Mouse (Mus musculus): ENCODE results near the gene Zcchc4. TPM values are rescaled to one million over a fixed set of nuclear protein-coding genes. Genes with fewer than 3 reads are reported as not detected.

Gene Zcchc4
- polyA plus RNA-seq, 1 experiment: 15.2 TPM

- Histone ChIP-seq H3K27me3 (ENCODE audit: control insufficient read depth, insufficient read depth, low read length) (no peaks in the 10 kb centered on the region), H3K27ac (ENCODE audit: insufficient read depth, low read length) (peak overlapping the region; percentile 54), H3K4me1 (ENCODE audit: control insufficient read depth, insufficient read depth, low read length) (no peaks in the 10 kb centered on the region), H3K4me3 (replicated peaks; ENCODE audit: insufficient read depth, low read depth, low read length) (peak overlapping the region; percentile 90)
- DNase-seq: peak; percentile 84 to 87
- WGBS: 4% methylated on average over 37 of the region's 37 CpGs
- TF ChIP-seq POLR2A (IDR thresholded peaks at IDR 0.05; ENCODE audit: borderline replicate concordance, insufficient read depth, low read length) (0 out of 2 replicates have a peak, but pooled peaks have one; percentile 29), CTCF (IDR thresholded peaks at IDR 0.05; ENCODE audit: borderline replicate concordance, insufficient read depth, low read depth, low read length) (peak; percentile 74)
These were observed 7.5 kb downstream of the Zcchc4 start for GRCm38 (mm10) chr5:52782523-52783250.

- Histone ChIP-seq H3K27ac (ENCODE audit: insufficient read depth, low read length) (peak overlapping the region; percentile 54), H3K27me3 (ENCODE audit: control insufficient read depth, insufficient read depth, low read length) (no peaks in the 10 kb centered on the region), H3K4me1 (ENCODE audit: control insufficient read depth, insufficient read depth, low read length) (no peaks in the 10 kb centered on the region), H3K4me3 (replicated peaks; ENCODE audit: insufficient read depth, low read depth, low read length) (peak overlapping the region; percentile 90)
- WGBS: under 1% methylated on average over 9 of the region's 9 CpGs
- TF ChIP-seq POLR2A (IDR thresholded peaks at IDR 0.05; ENCODE audit: borderline replicate concordance, insufficient read depth, low read length) (no peak), CTCF (IDR thresholded peaks at IDR 0.05; ENCODE audit: borderline replicate concordance, insufficient read depth, low read depth, low read length) (no peak)
- no peak for DNase-seq
These were observed 8.0 kb downstream of the Zcchc4 start for GRCm38 (mm10) chr5:52783251-52783620.

- WGBS: 73% methylated on average over 2 of the region's 2 CpGs
- TF ChIP-seq POLR2A (IDR thresholded peaks at IDR 0.05; ENCODE audit: borderline replicate concordance, insufficient read depth, low read length) (no peak), CTCF (IDR thresholded peaks at IDR 0.05; ENCODE audit: borderline replicate concordance, insufficient read depth, low read depth, low read length) (no peak)
- H3K4me3 ChIP-seq (replicated peaks; ENCODE audit: insufficient read depth, low read depth, low read length): no peak overlapping the region
These were observed 8.7 kb downstream of the Zcchc4 start for GRCm38 (mm10) chr5:52783957-52784356.

GRCm38 (mm10) chr5:52786556-52787322 lies 11.5 kb downstream of the Zcchc4 start:
- 57% methylated on average over 7 of the region's 7 CpGs for WGBS
- DNase-seq: no peak
- H3K27me3 ChIP-seq (ENCODE audit: control insufficient read depth, insufficient read depth, low read length): no peaks in the 10 kb centered on the region
- H3K27ac ChIP-seq (ENCODE audit: insufficient read depth, low read length): no peak overlapping the region
- no peak for TF ChIP-seq POLR2A (IDR thresholded peaks at IDR 0.05; ENCODE audit: borderline replicate concordance, insufficient read depth, low read length)
- no peak for TF ChIP-seq CTCF (IDR thresholded peaks at IDR 0.05; ENCODE audit: borderline replicate concordance, insufficient read depth, low read depth, low read length)
- no peaks in the 10 kb centered on the region for H3K4me1 ChIP-seq (ENCODE audit: control insufficient read depth, insufficient read depth, low read length)
- H3K4me3 ChIP-seq (replicated peaks; ENCODE audit: insufficient read depth, low read depth, low read length): no peak overlapping the region

More at GRCm38 (mm10) chr5:52783957-52784356, 8.7 kb downstream of the Zcchc4 start:
- no peak overlapping the region for H3K27ac ChIP-seq (ENCODE audit: insufficient read depth, low read length)
- DNase-seq: no peak
- no peaks in the 10 kb centered on the region for H3K27me3 ChIP-seq (ENCODE audit: control insufficient read depth, insufficient read depth, low read length)
- no peaks in the 10 kb centered on the region for H3K4me1 ChIP-seq (ENCODE audit: control insufficient read depth, insufficient read depth, low read length)

GRCm38 (mm10) chr5:52793230-52793629 lies 18.0 kb downstream of the Zcchc4 start:
- 92% methylated on average over 9 of the region's 9 CpGs for WGBS
- no peak overlapping the region for H3K27ac ChIP-seq (ENCODE audit: insufficient read depth, low read length)

GRCm38 (mm10) chr5:52794109-52794508 lies 18.9 kb downstream of the Zcchc4 start:
- TF ChIP-seq CTCF (IDR thresholded peaks at IDR 0.05; ENCODE audit: borderline replicate concordance, insufficient read depth, low read depth, low read length) (no peak), POLR2A (IDR thresholded peaks at IDR 0.05; ENCODE audit: borderline replicate concordance, insufficient read depth, low read length) (no peak)
- DNase-seq: no peak
- no peaks in the 10 kb centered on the region for H3K27me3 ChIP-seq (ENCODE audit: control insufficient read depth, insufficient read depth, low read length)

More at GRCm38 (mm10) chr5:52793230-52793629, 18.0 kb downstream of the Zcchc4 start:
- TF ChIP-seq CTCF (IDR thresholded peaks at IDR 0.05; ENCODE audit: borderline replicate concordance, insufficient read depth, low read depth, low read length) (no peak), POLR2A (IDR thresholded peaks at IDR 0.05; ENCODE audit: borderline replicate concordance, insufficient read depth, low read length) (no peak)
- Histone ChIP-seq H3K27me3 (ENCODE audit: control insufficient read depth, insufficient read depth, low read length) (no peaks in the 10 kb centered on the region), H3K4me1 (ENCODE audit: control insufficient read depth, insufficient read depth, low read length) (no peaks in the 10 kb centered on the region), H3K4me3 (replicated peaks; ENCODE audit: insufficient read depth, low read depth, low read length) (no peak overlapping the region)
- DNase-seq: no peak

GRCm38 (mm10) chr5:52799274-52799985 lies 24.2 kb downstream of the Zcchc4 start:
- TF ChIP-seq POLR2A (IDR thresholded peaks at IDR 0.05; ENCODE audit: borderline replicate concordance, insufficient read depth, low read length) (no peak), CTCF (IDR thresholded peaks at IDR 0.05; ENCODE audit: borderline replicate concordance, insufficient read depth, low read depth, low read length) (no peak)
- 59% methylated on average over 12 of the region's 12 CpGs for WGBS
- no peak overlapping the region for H3K27ac ChIP-seq (ENCODE audit: insufficient read depth, low read length)

More at GRCm38 (mm10) chr5:52794109-52794508, 18.9 kb downstream of the Zcchc4 start:
- Histone ChIP-seq H3K4me1 (ENCODE audit: control insufficient read depth, insufficient read depth, low read length) (no peaks in the 10 kb centered on the region), H3K27ac (ENCODE audit: insufficient read depth, low read length) (no peak overlapping the region), H3K4me3 (replicated peaks; ENCODE audit: insufficient read depth, low read depth, low read length) (no peak overlapping the region)
- 81% methylated on average over 9 of the region's 9 CpGs for WGBS

More at GRCm38 (mm10) chr5:52799274-52799985, 24.2 kb downstream of the Zcchc4 start:
- Histone ChIP-seq H3K4me3 (replicated peaks; ENCODE audit: insufficient read depth, low read depth, low read length) (no peak overlapping the region), H3K27me3 (ENCODE audit: control insufficient read depth, insufficient read depth, low read length) (no peaks in the 10 kb centered on the region), H3K4me1 (ENCODE audit: control insufficient read depth, insufficient read depth, low read length) (no peaks in the 10 kb centered on the region)
- DNase-seq: no peak

Data from cerebellum, adult 2 months (tissue).